Mouse (Mus musculus): ENCODE results near the gene Pno1. TPM values are rescaled to one million over a fixed set of nuclear protein-coding genes. Genes with fewer than 3 reads are reported as not detected.
"Not testable (repeated sequence)": the region's sequence is repeated elsewhere in the genome, so short reads cannot be mapped to it uniquely, and the experiment has no call there.

The Pno1 gene
- total RNA-seq (2021), result 10 to 100 TPM; 24.4 to 29.9 TPM
- long read RNA-seq, experiment 1, transcript Pno1-201 (7 exons, 1,544 nt), result major isoform, 51 of 51 reads
- long read RNA-seq, experiment 1, partial matches to known transcripts, result 0 of 51 reads
- long read RNA-seq, experiment 1, other reads (novel, unspliced or antisense), result 0 of 51 reads
- long read RNA-seq, experiment 2, transcript Pno1-201 (7 exons, 1,544 nt), result major isoform, 40 of 40 reads
- long read RNA-seq, experiment 2, partial matches to known transcripts, result 0 of 40 reads
- long read RNA-seq, experiment 2, other reads (novel, unspliced or antisense), result 0 of 40 reads

DNA sequence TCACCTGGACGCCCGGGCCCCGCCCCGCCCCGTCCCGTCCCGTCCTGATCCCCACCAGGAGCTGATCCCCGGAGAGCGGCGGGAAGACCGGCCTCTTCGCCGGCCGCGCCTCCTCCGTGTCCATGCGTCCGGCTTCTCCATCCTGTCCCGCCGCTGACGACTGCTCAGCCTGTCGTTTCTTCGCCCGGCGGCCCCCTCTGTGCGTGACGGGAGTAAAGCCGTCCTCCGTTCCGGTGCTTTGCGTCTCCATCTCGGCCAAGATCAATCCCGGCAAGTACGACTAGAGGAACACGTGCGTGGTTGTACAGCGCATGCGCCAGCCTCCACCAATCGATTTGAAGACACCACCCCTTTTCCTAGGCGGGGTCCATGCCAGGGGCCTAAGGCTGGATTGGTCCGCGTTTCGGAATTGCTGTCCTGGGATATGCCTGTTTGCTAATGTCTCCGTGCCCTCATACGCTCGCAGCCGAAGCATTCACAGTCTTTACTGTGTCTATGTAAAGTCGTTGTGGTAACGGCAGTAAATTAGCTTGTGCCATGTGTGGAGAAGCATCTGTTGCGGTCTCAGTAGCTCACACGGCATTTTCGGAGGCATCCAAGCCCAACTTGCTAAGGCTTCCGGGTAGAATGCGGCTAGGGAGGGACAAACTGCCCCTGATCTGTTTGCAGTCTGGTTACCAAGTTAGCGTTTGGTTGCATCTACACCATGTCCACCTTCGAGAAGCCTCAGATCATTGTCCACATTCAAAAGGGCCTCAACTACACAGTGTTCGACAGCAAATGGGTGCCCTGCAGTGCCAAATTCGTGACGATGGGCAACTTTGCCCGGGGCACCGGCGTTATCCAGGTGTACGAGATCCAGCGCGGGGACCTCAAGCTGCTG lies at the start of gene Pno1:
Gene Pno1, minus strand, starts transcription at position 311 of the 883 bp plus-strand sequence.
- intact Hi-C loops (cut with DNase I), result loop anchor here (2.0 to 5.0 kb wide), 2 partner anchors 45 to 239 kb away; partner anchors contain the start of gene C1d
- peak; percentile 98 for DNase-seq (ENCODE audit: low spot score in 2 of 2)

DNA sequence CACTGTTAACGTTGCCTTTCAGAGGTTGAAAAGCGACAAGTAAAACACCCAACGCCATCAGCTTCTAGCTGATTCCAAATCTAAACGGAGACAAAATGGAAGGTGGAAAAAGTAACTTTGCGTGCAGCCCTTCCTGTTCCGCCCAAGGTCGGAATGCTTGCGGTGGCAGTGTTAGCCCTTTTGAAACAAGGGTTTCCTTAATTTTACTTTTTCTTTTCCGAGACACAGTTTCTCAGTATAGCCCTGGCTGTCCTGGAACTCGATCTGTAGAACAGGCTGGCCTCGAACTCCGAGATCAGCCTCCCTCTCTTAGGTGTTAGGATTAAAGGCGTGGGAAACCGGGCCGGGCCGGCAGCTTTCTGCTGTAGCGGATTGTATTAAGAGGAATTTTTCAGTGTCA lies 46.5 kb upstream of the Pno1 start:
- peak; percentile 12 to 28 for DNase-seq (ENCODE audit: low spot score in 2 of 2)
- intact Hi-C loops (cut with DNase I), result loop anchor here (2.0 to 5.0 kb wide), 2 partner anchors 47 to 96 kb away; partner anchors contain the start of gene Pno1

DNA sequence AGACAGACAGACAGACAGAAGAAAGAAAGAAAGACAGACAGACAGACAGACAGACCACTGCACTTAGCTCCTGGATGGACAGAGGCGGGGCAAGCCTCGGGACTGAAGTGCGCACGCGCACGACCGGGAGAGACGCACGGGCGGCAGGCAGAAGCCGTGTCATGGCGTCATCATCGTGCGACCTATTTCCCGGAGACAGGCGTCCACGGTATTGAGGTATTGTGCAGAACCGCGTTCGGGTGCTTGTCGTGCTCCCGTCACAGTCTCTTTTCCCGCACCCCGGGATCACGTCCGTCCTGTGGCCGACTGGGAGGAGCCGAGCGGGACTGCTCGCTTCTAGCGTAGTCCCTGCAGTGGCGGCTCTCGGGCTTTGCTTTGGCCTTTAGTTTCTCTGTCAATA lies 46.1 kb upstream of the Pno1 start, which contains the start of gene C1d:
Gene C1d, plus strand, starts transcription at position 137 of the 400 bp plus-strand sequence.
- peak; percentile 97 to 98 for DNase-seq (ENCODE audit: low spot score in 2 of 2)
- intact Hi-C loops (cut with DNase I), result loop anchor here (2.0 to 5.0 kb wide), 2 partner anchors 47 to 95 kb away; partner anchors contain the start of gene Pno1

DNA sequence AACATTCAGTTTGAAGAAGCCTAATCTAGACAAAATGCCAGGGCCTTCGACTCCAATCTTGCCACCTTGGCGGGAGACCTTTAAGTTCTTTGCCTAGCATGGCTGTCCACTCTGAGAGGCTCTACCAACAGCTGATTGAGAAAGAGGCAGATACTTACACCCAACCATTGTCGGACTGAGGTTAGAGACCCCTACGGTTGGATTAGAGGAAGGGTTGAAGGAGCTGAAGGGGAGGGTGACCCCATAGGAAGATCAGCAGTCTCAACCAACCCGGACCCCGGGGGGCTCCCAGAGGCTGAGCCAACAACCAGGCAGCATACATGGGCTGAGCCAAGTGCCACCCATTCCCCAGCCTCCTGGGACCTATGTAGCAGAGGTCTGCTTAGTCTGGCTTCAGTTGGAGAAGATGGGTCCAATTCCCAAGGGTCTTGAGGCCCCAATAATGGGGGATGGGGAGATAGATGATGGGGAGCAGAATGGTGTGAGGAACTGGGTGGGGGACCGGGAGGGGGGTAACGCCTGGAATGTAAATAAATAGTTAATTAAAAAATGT lies 45.5 kb upstream of the Pno1 start:
- intact Hi-C loops (cut with DNase I), result loop anchor here (2.0 to 5.0 kb wide), 2 partner anchors 46 to 95 kb away; partner anchors contain the start of gene Pno1
- no peak for DNase-seq (ENCODE audit: low spot score in 2 of 2)

DNA sequence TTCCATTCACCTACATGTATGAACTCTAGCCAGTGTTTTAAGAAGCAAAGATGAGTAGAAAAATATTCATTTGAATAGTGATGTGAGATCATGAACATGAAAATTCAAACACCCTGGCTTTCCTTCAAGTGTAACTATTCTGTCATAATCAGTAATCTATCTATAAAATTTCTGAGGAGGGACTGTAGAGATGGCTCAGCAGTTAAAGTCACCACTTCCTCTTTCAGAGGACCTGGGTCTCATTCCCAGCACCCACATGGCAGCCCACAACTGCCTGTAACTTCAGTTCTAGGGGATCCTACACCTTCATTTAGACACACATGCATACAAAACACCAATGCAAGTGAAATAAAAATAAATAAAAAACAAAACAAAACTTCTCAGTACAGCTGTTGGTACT lies 37.3 kb upstream of the Pno1 start:
- intact Hi-C loops (cut with DNase I), result no loop called here
- no peak for DNase-seq (ENCODE audit: low spot score in 2 of 2)

DNA sequence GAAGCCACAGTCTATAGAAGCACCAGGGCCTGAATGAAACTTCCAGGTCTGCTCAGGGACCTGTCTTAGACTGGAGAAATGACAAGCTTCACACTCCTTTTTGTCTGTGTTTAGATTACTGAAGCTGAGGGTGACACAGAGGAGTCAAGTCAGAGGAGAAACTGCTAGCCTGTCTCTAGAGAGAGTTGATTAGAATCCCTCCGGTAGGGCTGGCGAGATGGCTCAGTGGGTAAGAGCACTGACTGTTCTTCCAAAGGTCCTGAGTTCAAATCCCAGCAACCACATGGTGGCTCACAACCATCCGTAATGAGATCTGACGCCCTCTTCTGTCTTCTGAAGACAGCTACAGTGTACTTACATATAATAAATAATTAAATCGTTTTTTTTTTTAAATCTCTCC lies 27.2 kb upstream of the Pno1 start:
- DNase-seq (ENCODE audit: low spot score in 2 of 2); intact Hi-C loops (cut with DNase I): not testable (repeated sequence)

- intact Hi-C loops (cut with DNase I), result no loop called here
- DNase-seq (ENCODE audit: low spot score in 2 of 2), result no peak
These were observed 25.2 kb upstream of the Pno1 start for GRCm38 (mm10) chr11:17236449-17237037.

GRCm38 (mm10) chr11:17232792-17233191 lies 21.4 kb upstream of the Pno1 start:
- DNase-seq (ENCODE audit: low spot score in 2 of 2), result no peak
- intact Hi-C loops (cut with DNase I), result no loop called here

DNA sequence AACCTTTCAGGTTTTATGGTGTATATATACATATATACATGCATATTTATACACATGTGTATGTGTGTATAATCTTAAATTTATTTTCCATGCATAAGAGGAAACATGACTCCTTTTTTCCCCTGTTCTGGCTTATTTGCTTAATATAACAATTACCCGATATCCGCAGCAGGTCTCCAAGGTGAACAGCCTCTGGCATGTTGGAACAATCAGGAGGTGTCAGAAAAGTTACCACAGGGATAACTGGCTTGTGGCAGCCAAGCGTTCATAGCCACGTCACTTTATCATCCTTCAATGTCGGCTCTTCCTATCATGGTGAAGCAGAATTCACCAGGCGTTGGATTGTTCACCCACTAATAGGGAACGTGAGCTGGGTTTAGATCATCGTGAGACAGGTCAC lies 9.8 kb upstream of the Pno1 start:
- intact Hi-C loops (cut with DNase I), result no loop called here
- DNase-seq (ENCODE audit: low spot score in 2 of 2), result no peak

DNA sequence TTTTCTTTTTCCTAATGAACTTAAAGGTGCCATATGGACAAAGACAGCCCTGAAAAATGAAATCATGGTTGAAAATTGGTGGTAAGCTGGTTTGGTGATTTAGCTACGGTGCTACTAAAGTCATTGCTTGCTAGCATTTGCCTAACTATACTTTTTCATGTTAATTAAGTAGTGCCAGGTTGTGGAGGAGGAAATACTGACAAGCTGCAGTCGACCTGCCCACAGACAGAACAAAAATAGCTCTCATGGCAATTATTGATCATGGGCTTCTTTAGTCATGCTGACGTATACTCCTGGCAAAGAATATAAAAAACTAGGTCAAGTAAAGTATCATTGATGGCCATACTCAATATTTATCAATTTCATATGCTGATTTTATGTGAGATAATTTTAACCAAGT lies 4.1 kb upstream of the Pno1 start:
- intact Hi-C loops (cut with DNase I), result no loop called here
- DNase-seq (ENCODE audit: low spot score in 2 of 2), result no peak

- DNase-seq (ENCODE audit: low spot score in 2 of 2), result no peak
- intact Hi-C loops (cut with DNase I), result loop anchor here (5.0 kb wide), 1 partner anchor 241 kb away; no protein-coding TSS in a partner anchor
These were observed 1.6 kb upstream of the Pno1 start for GRCm38 (mm10) chr11:17212903-17213509.

GRCm38 (mm10) chr11:17212141-17212495 lies 750 bp upstream of the Pno1 start:
- intact Hi-C loops (cut with DNase I), result loop anchor here (5.0 kb wide), 1 partner anchor 240 kb away; no protein-coding TSS in a partner anchor

GRCm38 (mm10) chr11:17202481-17202880 lies 8.9 kb downstream of the Pno1 start:
- intact Hi-C loops (cut with DNase I), result no loop called here

More at GRCm38 (mm10) chr11:17212141-17212495, 750 bp upstream of the Pno1 start:
- peak in 1 of 2 experiments; percentile 21 for DNase-seq (ENCODE audit: low spot score in 2 of 2)

DNA sequence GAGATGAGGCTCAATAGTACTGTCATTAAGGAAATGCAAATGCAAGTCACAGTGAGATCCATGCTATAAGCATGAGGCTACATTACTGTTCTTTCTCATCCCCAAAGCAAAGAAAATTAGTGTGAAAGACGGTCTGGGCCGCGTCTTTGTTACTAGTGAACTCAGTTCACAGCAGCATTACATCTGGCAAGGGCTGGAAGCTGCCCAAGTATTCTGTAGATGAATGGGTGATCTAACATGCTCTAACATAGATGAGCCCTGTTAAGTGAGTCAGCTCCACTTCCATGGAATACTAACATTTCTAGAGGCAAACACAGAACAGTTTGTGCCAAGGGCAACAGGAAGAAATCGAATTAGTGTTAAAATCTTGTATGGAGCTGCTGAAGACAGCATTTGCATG lies 10.4 kb downstream of the Pno1 start:
- DNase-seq (ENCODE audit: low spot score in 2 of 2), result peak in 1 of 2 experiments; percentile 31
- intact Hi-C loops (cut with DNase I), result no loop called here

More at GRCm38 (mm10) chr11:17202481-17202880, 8.9 kb downstream of the Pno1 start:
- no peak for DNase-seq (ENCODE audit: low spot score in 2 of 2)

DNA sequence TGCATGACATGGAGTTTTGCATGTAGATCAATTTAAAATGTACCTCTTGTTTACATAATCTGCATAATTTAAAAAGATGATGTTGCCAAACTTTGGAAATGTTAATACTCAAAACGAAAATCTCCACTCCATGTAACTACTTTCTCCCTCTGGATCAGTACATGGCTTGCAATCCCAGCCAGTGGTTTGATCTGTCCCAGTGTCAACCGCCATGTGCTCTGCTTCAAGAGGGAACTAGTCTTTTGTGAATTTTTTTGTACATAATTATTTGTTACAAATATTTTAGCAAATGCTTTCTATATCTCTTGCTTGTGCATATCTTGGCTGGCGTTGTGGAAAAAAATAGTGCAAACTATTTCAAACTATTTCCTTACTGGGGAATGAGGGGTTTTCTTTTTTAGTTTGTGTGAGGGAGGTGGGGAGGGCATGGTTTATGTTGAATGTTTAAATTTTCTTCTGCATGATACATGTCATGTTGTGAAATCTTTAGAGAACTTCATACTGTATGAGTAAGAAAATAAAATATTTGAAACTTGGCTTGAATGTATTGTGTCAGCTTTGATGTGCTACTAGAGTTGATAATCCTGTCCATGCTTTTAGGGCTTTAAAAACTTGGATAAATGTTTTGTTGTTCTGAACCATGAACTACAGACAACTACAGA lies 11.4 kb downstream of the Pno1 start:
- no peak for DNase-seq (ENCODE audit: low spot score in 2 of 2)
- intact Hi-C loops (cut with DNase I), result loop anchor here (5.0 kb wide), 1 partner anchor 118 kb away; no protein-coding TSS in a partner anchor

DNA sequence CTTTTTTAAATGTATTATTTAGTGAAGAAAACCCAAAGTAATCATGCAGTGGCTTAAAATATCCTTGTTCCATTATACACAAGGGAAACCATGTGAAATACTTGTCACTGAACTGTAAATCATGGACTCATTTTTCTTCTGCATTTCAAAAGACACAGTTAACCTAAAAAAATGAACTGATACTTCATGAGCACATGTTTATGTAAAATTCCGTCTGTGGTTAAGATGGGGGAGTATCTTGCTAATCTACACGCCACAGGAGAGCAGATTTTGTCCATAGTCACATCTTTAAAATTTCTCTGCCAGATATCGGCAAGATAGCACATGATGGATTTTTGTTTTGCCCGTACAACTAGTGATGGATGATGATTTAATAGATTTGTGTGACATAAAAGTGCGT lies 12.2 kb downstream of the Pno1 start:
- no peak for DNase-seq (ENCODE audit: low spot score in 2 of 2)
- intact Hi-C loops (cut with DNase I), result loop anchor here (5.0 kb wide), 1 partner anchor 117 kb away; no protein-coding TSS in a partner anchor

- intact Hi-C loops (cut with DNase I), result no loop called here
- no peak for DNase-seq (ENCODE audit: low spot score in 2 of 2)
These were observed 19.1 kb downstream of the Pno1 start for GRCm38 (mm10) chr11:17192151-17192844.

GRCm38 (mm10) chr11:17188786-17189185 lies 22.6 kb downstream of the Pno1 start:
- intact Hi-C loops (cut with DNase I), result no loop called here
- DNase-seq (ENCODE audit: low spot score in 2 of 2), result no peak
